Mouse (Mus musculus): ENCODE data around the gene Ccdc97. TPM values are rescaled to one million over a fixed set of nuclear protein-coding genes. Genes with fewer than 3 reads are reported as not detected.

Gene Ccdc97
- polyA plus RNA-seq, 1 experiment from 2014 or later: 6.8 TPM

DNA sequence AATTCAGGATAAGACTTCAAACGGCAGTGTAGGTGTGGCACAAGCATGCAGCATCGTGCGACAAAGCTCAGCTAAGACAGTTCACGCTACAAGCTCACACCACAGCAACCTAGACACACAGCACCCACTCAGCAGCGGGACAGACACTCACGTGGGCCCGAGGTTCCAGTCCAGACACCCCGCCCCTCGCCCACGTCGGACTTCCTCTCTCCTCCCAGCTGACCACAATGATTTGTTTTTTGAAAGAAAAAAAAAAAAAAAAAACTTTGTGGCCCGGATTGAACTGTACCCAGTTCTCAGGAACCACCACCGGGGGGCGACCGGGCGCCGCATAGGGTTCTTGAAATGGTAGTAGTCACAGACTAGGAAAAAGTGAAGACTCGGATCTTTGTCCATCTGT, 37.1 kb upstream of the Ccdc97 start:
- ATAC-seq: peak; percentile 23
- TF ChIP-seq EP300 (IDR thresholded peaks at IDR 0.05; ENCODE audit: low read depth) (no peak), CTCF (IDR thresholded peaks at IDR 0.05; ENCODE audit: low read depth) (peak; percentile 85)
- H3K9ac ChIP-seq (replicated peaks): peak overlapping the region; percentile 66
- peak; percentile 91 for DNase-seq
- H3K4me2 ChIP-seq (ENCODE audit: low read depth, low read length): peak overlapping the region; percentile 92
- no peaks in the 10 kb centered on the region for H3K27me3 ChIP-seq (ENCODE audit: insufficient read depth, low read length)
- H3K4me1 ChIP-seq (ENCODE audit: insufficient read depth): peaks cover 26% of the 10 kb centered on the region
- under 1% methylated on average over 18 of the region's 18 CpGs for WGBS (ENCODE audit: insufficient replicate concordance)
- H3K27ac ChIP-seq (ENCODE audit: low read depth): peak overlapping the region; percentile 98
- no peaks in the 10 kb centered on the region for H3K9me3 ChIP-seq (ENCODE audit: low read length)
- H3K4me3 ChIP-seq (ENCODE audit: low read depth, low read length): peak overlapping the region; percentile 79
- H3K36me3 ChIP-seq (replicated peaks; ENCODE audit: insufficient read depth, low read length): peaks cover 9% of the 10 kb centered on the region

DNA sequence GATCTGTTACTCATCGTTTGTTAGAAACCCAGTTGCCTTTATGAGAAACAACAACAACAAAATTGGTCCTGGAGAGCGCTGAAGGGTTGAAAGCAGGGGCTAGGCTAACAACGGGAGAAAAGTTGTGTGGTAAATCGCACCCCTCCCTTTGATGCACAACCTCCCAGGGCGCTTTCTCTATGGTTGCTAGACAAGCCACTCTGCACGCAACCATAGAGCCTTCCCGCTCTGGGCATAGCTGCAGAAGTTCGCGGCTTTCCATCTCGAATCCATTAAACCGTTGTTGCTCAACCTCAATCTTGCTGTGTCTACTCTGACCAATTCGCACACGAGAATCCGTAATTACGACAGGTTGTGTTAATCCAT, 36.6 kb upstream of the Ccdc97 start:
- H3K4me3 ChIP-seq (ENCODE audit: low read depth, low read length): peak overlapping the region; percentile 79
- H3K9ac ChIP-seq (replicated peaks): peak overlapping the region; percentile 66
- peak; percentile 63 for ATAC-seq
- TF ChIP-seq EP300 (IDR thresholded peaks at IDR 0.05; ENCODE audit: low read depth): peak; percentile 36; the same call in 1 of the 2 replicates
- TF ChIP-seq CTCF (IDR thresholded peaks at IDR 0.05; ENCODE audit: low read depth): no peak
- peak overlapping the region; percentile 92 for H3K4me2 ChIP-seq (ENCODE audit: low read depth, low read length)
- peak overlapping the region; percentile 98 for H3K27ac ChIP-seq (ENCODE audit: low read depth)
- no peaks in the 10 kb centered on the region for H3K9me3 ChIP-seq (ENCODE audit: low read length)
- DNase-seq: peak; percentile 77
- under 1% methylated on average over 15 of the region's 15 CpGs for WGBS (ENCODE audit: insufficient replicate concordance)
- H3K4me1 ChIP-seq (ENCODE audit: insufficient read depth): peaks cover 28% of the 10 kb centered on the region
- H3K36me3 ChIP-seq (replicated peaks; ENCODE audit: insufficient read depth, low read length): peaks cover 15% of the 10 kb centered on the region
- H3K27me3 ChIP-seq (ENCODE audit: insufficient read depth, low read length): no peaks in the 10 kb centered on the region

DNA sequence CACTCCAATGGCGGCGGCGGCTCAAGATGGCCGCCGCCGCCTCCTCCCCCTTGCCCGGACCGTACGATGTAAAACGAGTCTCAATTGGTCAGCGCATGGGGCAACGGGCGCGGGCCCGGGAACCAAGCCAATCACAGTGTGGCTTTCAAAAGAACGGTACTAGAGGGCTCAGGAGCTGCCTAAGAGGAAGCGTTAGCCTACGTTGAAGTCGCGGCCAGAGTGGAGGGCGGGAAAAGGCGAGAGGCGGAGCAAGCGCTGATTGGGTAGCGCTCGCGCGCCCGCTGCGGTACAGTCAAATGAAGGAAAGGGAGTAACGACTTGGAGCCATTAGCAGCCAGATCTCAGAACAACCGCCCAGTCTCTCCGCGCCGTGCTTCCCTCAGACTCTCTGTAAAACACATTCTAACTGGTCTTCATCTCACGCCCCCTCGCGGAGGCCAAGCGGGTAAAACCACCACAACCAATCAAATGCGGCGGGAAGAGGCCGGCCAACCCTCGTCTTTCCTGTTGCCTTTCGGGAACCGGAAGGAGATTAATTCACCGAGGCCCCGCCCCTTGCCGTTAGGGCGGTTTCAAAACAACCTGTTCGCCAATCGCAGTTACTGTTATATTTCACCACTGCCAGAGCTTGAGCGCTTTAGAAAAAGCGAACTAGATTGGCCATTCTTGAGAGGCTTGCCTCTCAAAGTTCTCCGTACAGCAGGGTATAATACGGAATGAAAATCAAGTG, 36.0 kb upstream of the Ccdc97 start, which contains the start of gene Hnrnpul1:
Gene Hnrnpul1, minus strand, starts transcription at position 20 of the 730 bp plus-strand sequence.
- H3K36me3 ChIP-seq (replicated peaks; ENCODE audit: insufficient read depth, low read length): peaks cover 19% of the 10 kb centered on the region
- H3K9me3 ChIP-seq (ENCODE audit: low read length): no peaks in the 10 kb centered on the region
- TF ChIP-seq EP300 (IDR thresholded peaks at IDR 0.05; ENCODE audit: low read depth) (peak; percentile 73), CTCF (IDR thresholded peaks at IDR 0.05; ENCODE audit: low read depth) (peak; percentile 64)
- H3K9ac ChIP-seq (replicated peaks): peak within 1 kb of the TSS; percentile 94
- peak; percentile 98 for DNase-seq
- peak within 1 kb of the TSS; percentile 98 for H3K27ac ChIP-seq (ENCODE audit: low read depth)
- no peaks in the 10 kb centered on the region for H3K27me3 ChIP-seq (ENCODE audit: insufficient read depth, low read length)
- ATAC-seq: peak; percentile 86
- H3K4me1 ChIP-seq (ENCODE audit: insufficient read depth): peaks cover 28% of the 10 kb centered on the region
- under 1% methylated on average over 52 of the region's 55 CpGs for WGBS (ENCODE audit: insufficient replicate concordance)
- H3K4me2 ChIP-seq (ENCODE audit: low read depth, low read length): peak within 1 kb of the TSS; percentile 92
- peak within 1 kb of the TSS; percentile 79 for H3K4me3 ChIP-seq (ENCODE audit: low read depth, low read length)

DNA sequence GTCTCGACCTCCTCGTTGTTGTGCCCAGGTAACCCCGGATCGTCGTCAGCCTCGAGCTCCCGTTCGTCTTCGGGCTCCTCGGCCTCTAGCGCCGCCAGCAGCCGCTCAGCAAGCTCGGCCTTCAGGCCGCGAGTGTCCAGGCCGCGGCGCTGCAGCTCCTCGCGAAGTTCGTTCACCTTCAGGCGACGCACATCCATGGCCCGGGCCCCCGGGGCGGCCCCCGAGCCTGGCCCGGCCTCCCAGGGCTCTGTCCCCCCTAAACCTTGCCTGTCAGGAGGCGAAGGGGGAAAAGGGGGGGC, 35.5 kb upstream of the Ccdc97 start:
- peaks cover 24% of the 10 kb centered on the region for H3K36me3 ChIP-seq (replicated peaks; ENCODE audit: insufficient read depth, low read length)
- ATAC-seq: no peak

DNA sequence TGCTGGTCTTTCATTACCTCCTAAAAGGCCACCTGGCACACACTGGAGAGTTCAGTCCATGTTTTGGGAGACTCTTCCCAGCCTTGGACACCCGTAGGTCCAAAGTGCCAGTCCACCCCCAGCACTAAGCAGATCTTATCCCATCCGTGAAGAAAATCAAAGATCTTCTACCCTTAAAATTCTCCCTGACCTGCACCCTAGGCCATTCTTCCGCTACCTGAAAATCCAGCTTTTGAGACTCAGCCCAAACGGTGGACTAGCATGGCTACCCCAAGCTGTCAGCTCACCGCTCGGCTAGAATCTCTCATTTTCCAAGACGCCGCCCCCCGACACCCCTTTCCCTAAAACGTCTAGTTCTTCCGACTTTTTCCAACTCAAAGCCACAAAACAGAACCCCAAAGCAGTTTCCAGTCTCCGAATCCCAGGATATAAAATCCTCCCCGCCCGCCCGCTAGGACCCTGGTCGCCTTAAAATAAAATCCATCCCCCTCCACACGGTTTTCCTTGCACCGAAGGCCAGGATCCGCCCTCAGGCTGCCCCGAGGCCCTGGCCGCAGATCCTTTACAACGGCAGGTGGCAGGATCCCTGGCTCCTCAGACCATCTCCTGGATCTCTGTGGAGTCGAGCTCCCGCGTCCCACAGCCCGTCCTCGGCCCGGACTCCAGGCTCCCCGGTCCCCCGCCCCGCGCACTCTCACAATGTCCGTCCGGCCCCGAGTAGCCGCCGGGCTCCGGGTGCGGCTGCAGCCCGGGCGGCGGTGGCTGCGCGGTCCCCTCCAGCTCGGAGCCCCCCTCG, 35.0 kb upstream of the Ccdc97 start:
- H3K27me3 ChIP-seq (ENCODE audit: insufficient read depth, low read length): no peaks in the 10 kb centered on the region
- H3K4me1 ChIP-seq (ENCODE audit: insufficient read depth): peaks cover 28% of the 10 kb centered on the region
- peak overlapping the region; percentile 98 for H3K27ac ChIP-seq (ENCODE audit: low read depth)
- DNase-seq (no peak), ATAC-seq (no peak)
- H3K36me3 ChIP-seq (replicated peaks; ENCODE audit: insufficient read depth, low read length): peaks cover 30% of the 10 kb centered on the region
- H3K9me3 ChIP-seq (ENCODE audit: low read length): no peaks in the 10 kb centered on the region
- WGBS (ENCODE audit: insufficient replicate concordance): under 1% methylated on average over 46 of the region's 46 CpGs
- peak overlapping the region; percentile 77 for H3K4me2 ChIP-seq (ENCODE audit: low read depth, low read length)
- peak overlapping the region; percentile 79 for H3K4me3 ChIP-seq (ENCODE audit: low read depth, low read length)
- no peak for TF ChIP-seq EP300 (IDR thresholded peaks at IDR 0.05; ENCODE audit: low read depth)
- TF ChIP-seq CTCF (IDR thresholded peaks at IDR 0.05; ENCODE audit: low read depth): no peak
- peak overlapping the region; percentile 94 for H3K9ac ChIP-seq (replicated peaks)

More for the DNA sequence above, 35.5 kb upstream of the Ccdc97 start:
- H3K27me3 ChIP-seq (ENCODE audit: insufficient read depth, low read length): no peaks in the 10 kb centered on the region
- H3K4me1 ChIP-seq (ENCODE audit: insufficient read depth): peaks cover 28% of the 10 kb centered on the region
- H3K9me3 ChIP-seq (ENCODE audit: low read length): no peaks in the 10 kb centered on the region
- no peak for DNase-seq
- H3K4me2 ChIP-seq (ENCODE audit: low read depth, low read length): peak overlapping the region; percentile 77
- H3K4me3 ChIP-seq (ENCODE audit: low read depth, low read length): peak overlapping the region; percentile 79
- TF ChIP-seq EP300 (IDR thresholded peaks at IDR 0.05; ENCODE audit: low read depth) (no peak), CTCF (IDR thresholded peaks at IDR 0.05; ENCODE audit: low read depth) (peak; percentile 50)
- 7% methylated on average over 30 of the region's 30 CpGs for WGBS (ENCODE audit: insufficient replicate concordance)
- peak overlapping the region; percentile 94 for H3K9ac ChIP-seq (replicated peaks)
- H3K27ac ChIP-seq (ENCODE audit: low read depth): peak overlapping the region; percentile 98

DNA sequence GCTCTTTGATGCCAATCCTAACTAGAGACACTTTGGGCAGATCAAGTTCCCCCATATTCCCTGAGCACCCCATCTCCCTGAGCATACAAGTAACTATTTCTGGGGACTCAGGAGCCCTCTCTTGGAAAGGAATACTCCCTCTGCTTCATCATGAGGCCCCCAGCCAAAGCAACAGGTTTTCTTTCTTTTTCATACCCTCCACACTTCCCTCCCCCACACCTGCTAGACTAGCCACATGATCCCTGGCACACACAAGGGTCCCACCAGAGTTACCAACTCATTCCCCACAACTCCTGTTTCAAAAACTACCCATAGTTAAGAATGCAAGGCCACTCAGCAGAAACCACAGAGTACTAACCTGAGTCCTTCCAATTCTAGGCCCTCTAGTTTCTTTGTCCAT, 34.2 kb upstream of the Ccdc97 start:
- DNase-seq (no peak), ATAC-seq (no peak)
- Histone ChIP-seq H3K9me3 (ENCODE audit: low read length) (no peaks in the 10 kb centered on the region), H3K4me3 (ENCODE audit: low read depth, low read length) (peak overlapping the region; percentile 79), H3K4me1 (ENCODE audit: insufficient read depth) (peaks cover 28% of the 10 kb centered on the region), H3K9ac (replicated peaks) (peak overlapping the region; percentile 94), H3K27ac (ENCODE audit: low read depth) (no peak overlapping the region), H3K27me3 (ENCODE audit: insufficient read depth, low read length) (no peaks in the 10 kb centered on the region), H3K36me3 (replicated peaks; ENCODE audit: insufficient read depth, low read length) (peaks cover 37% of the 10 kb centered on the region), H3K4me2 (ENCODE audit: low read depth, low read length) (peak overlapping the region; percentile 77)
- TF ChIP-seq EP300 (IDR thresholded peaks at IDR 0.05; ENCODE audit: low read depth) (no peak), CTCF (IDR thresholded peaks at IDR 0.05; ENCODE audit: low read depth) (no peak)
